Mouse (Mus musculus): ENCODE results near the gene Aadacl3. TPM values are rescaled to one million over a fixed set of nuclear protein-coding genes. Genes with fewer than 3 reads are reported as not detected.

Aadacl3 gene
- polyA plus RNA-seq, 1 experiment from 2014 or later: not detected

DNA sequence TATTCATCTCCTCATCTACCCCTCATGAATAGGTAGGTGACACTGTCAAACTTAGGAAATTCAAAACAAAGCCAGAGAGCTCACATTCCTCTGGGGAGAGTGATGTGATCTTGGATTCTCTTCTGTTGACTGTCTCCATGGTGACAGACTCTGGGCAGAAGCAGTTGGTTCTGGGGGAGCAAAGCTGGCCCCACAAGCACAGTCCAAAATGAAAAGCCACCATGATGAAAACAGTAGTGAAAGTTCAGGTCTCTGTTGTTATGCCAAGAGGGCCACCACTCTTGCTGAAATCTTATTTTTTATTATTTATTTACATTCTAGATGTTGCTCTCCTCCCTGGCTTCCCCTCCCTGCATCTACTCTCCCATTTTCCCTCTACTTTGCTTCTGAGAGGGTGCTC, 24.9 kb downstream of the Aadacl3 start, which contains the start of gene 1700012P22Rik:
TSS of gene 1700012P22Rik (minus strand) at position 101 of the 400 bp plus-strand sequence.
- Histone ChIP-seq H3K9me3 (ENCODE audit: control insufficient read depth, low read length) (peaks cover 3% of the 10 kb centered on the region; the same call in 1 of the 2 replicates), H3K9ac (ENCODE audit: low read length) (no peak within 1 kb of the TSS), H3K4me3 (ENCODE audit: low read depth, low read length) (no peak within 1 kb of the TSS), H3K4me1 (ENCODE audit: control insufficient read depth, insufficient read depth, low read length) (no peaks in the 10 kb centered on the region), H3K4me2 (ENCODE audit: low read depth) (no peak within 1 kb of the TSS), H3K36me3 (ENCODE audit: control insufficient read depth, insufficient read depth, low read length) (no peaks in the 10 kb centered on the region), H3K27ac (ENCODE audit: low read depth, low read length) (no peak within 1 kb of the TSS), H3K27me3 (ENCODE audit: control insufficient read depth, insufficient read depth, low read length) (no peaks in the 10 kb centered on the region)
- DNase-seq (ENCODE audit: low spot score) (no peak), ATAC-seq (ENCODE audit: insufficient read depth, low FRiP score, low TSS enrichment) (no peak)

DNA sequence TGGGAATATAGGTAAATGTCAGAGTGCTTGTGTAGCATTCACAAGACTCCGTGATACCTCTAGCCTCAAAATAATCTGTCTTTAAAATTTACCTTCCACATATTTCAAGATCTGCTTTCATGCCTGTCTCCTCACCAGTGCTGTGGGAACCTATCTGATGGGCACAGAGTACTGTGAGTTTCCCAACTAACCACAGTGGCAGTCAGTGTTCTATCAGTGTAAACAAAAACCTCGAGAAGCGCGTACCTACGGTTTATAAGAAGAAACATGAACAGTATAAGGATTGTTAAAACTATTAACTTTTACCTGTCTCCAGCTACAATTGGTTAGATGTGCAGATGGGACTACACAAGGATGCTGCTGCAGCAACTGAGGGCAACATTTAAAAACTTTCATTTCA, 30.3 kb downstream of the Aadacl3 start:
- Histone ChIP-seq H3K4me2 (ENCODE audit: low read depth) (no peak overlapping the region), H3K4me3 (ENCODE audit: low read depth, low read length) (no peak overlapping the region), H3K27ac (ENCODE audit: low read depth, low read length) (no peak overlapping the region), H3K27me3 (ENCODE audit: control insufficient read depth, insufficient read depth, low read length) (no peaks in the 10 kb centered on the region), H3K36me3 (ENCODE audit: control insufficient read depth, insufficient read depth, low read length) (no peaks in the 10 kb centered on the region), H3K9ac (ENCODE audit: low read length) (no peak overlapping the region), H3K4me1 (ENCODE audit: control insufficient read depth, insufficient read depth, low read length) (no peaks in the 10 kb centered on the region), H3K9me3 (ENCODE audit: control insufficient read depth, low read length) (no peaks in the 10 kb centered on the region)
- DNase-seq (ENCODE audit: low spot score) (no peak), ATAC-seq (ENCODE audit: insufficient read depth, low FRiP score, low TSS enrichment) (no peak)
- 91% methylated on average over 5 of the region's 5 CpGs for WGBS

DNA sequence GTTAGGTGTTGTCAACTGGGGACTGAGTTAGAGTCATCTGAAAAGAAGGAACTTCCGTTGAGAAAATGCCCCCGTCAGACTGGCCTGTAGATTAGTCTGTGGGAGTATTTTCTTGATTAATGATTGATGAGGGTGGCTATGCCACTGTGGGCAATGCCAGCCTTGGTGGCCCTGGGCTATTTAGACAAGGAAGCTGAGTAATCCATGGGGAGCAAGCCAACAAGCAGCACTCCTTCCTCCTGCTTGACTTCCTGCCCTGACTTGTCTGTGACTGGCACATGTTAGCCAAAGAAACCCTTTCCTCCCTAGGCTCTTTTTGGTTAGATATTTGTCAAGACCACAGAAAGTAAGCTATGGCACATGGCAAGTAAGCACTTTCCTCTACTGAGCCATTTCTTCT, 32.8 kb downstream of the Aadacl3 start:
- Histone ChIP-seq H3K27ac (ENCODE audit: low read depth, low read length) (no peak overlapping the region), H3K9me3 (ENCODE audit: control insufficient read depth, low read length) (no peaks in the 10 kb centered on the region), H3K4me2 (ENCODE audit: low read depth) (no peak overlapping the region), H3K36me3 (ENCODE audit: control insufficient read depth, insufficient read depth, low read length) (no peaks in the 10 kb centered on the region), H3K9ac (ENCODE audit: low read length) (no peak overlapping the region), H3K4me3 (ENCODE audit: low read depth, low read length) (no peak overlapping the region), H3K27me3 (ENCODE audit: control insufficient read depth, insufficient read depth, low read length) (no peaks in the 10 kb centered on the region), H3K4me1 (ENCODE audit: control insufficient read depth, insufficient read depth, low read length) (no peaks in the 10 kb centered on the region)
- 81% methylated on average over 2 of the region's 2 CpGs for WGBS
- DNase-seq (ENCODE audit: low spot score) (no peak), ATAC-seq (ENCODE audit: insufficient read depth, low FRiP score, low TSS enrichment) (no peak)

DNA sequence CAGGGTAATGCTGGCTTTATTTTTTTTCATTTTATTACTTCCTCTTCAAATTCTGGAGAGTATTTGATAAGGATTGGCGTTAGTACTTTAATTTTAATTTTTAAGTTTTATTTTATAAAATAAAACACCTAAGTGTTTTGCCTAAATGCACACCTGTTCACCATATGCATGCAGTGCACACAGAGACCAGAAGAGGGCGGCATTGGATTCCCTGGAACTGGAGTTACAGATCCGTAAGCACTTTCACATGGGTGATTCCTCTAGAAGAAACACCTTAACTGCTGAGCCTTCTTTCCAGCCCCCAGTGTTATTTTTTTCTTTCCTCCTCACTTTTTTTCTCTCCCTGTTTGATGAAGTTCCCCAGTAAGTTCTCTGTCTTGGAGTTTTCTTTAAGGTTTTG, 34.7 kb downstream of the Aadacl3 start:
- 21% methylated on average over 3 of the region's 3 CpGs for WGBS
- no peak overlapping the region for H3K9ac ChIP-seq (ENCODE audit: low read length)
- H3K27me3 ChIP-seq (ENCODE audit: control insufficient read depth, insufficient read depth, low read length): no peaks in the 10 kb centered on the region
- no peaks in the 10 kb centered on the region for H3K4me1 ChIP-seq (ENCODE audit: control insufficient read depth, insufficient read depth, low read length)
- no peak for ATAC-seq (ENCODE audit: insufficient read depth, low FRiP score, low TSS enrichment)
- H3K4me2 ChIP-seq (ENCODE audit: low read depth): no peak overlapping the region
- no peaks in the 10 kb centered on the region for H3K36me3 ChIP-seq (ENCODE audit: control insufficient read depth, insufficient read depth, low read length)
- H3K4me3 ChIP-seq (ENCODE audit: low read depth, low read length): no peak overlapping the region
- no peaks in the 10 kb centered on the region for H3K9me3 ChIP-seq (ENCODE audit: control insufficient read depth, low read length)
- no peak for DNase-seq (ENCODE audit: low spot score)
- H3K27ac ChIP-seq (ENCODE audit: low read depth, low read length): no peak overlapping the region

DNA sequence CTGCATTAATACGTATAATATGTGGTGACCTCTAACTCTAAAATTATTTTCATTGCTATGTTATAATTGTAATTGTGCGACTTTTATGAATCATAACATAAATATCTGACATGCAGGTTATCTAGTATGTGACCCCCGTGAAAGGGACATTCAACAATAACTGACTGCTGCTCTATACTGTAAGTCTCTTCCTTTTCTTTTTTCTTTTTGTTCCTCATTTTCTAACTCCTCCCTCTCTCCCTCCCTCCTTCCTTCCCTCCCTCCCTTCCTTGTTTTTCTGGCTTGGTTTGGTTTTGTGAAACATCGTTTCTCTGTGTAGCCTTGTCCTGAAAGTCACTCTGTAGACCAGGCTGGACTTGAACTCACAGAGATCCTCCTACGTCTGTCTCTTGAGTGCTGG, 39.0 kb downstream of the Aadacl3 start:
- ATAC-seq (ENCODE audit: insufficient read depth, low FRiP score, low TSS enrichment) (no peak), DNase-seq (ENCODE audit: low spot score) (no peak)
- Histone ChIP-seq H3K27me3 (ENCODE audit: control insufficient read depth, insufficient read depth, low read length) (no peaks in the 10 kb centered on the region), H3K9ac (ENCODE audit: low read length) (no peak overlapping the region), H3K4me1 (ENCODE audit: control insufficient read depth, insufficient read depth, low read length) (no peaks in the 10 kb centered on the region), H3K4me2 (ENCODE audit: low read depth) (no peak overlapping the region), H3K4me3 (ENCODE audit: low read depth, low read length) (no peak overlapping the region), H3K27ac (ENCODE audit: low read depth, low read length) (no peak overlapping the region), H3K36me3 (ENCODE audit: control insufficient read depth, insufficient read depth, low read length) (no peaks in the 10 kb centered on the region), H3K9me3 (ENCODE audit: control insufficient read depth, low read length) (no peaks in the 10 kb centered on the region; the same call in 1 of the 2 replicates)
- 78% methylated on average over 5 of the region's 5 CpGs for WGBS

DNA sequence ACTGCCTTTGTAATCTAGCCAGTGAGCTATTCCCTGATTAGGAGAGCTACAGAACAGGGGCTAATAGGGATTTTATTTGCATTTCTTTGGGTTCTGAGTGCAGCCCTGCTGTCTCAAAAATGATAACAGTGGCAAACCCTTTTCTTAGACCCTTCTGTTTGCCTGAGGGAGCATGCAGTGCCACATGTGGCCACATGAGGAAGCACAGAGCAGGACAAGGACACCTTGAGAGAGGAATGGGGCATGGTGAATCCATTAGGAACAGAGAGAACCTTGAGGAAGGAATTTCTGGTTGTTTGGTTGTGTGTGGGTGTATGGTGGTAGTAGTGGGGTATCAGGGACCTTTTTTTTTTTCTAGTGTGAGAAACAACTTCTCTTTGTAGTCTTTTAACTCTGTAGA, 42.9 kb downstream of the Aadacl3 start:
- Histone ChIP-seq H3K4me3 (ENCODE audit: low read depth, low read length) (no peak overlapping the region), H3K27me3 (ENCODE audit: control insufficient read depth, insufficient read depth, low read length) (no peaks in the 10 kb centered on the region), H3K4me2 (ENCODE audit: low read depth) (no peak overlapping the region), H3K36me3 (ENCODE audit: control insufficient read depth, insufficient read depth, low read length) (no peaks in the 10 kb centered on the region), H3K9ac (ENCODE audit: low read length) (no peak overlapping the region), H3K27ac (ENCODE audit: low read depth, low read length) (no peak overlapping the region), H3K9me3 (ENCODE audit: control insufficient read depth, low read length) (no peaks in the 10 kb centered on the region; the same call in 1 of the 2 replicates), H3K4me1 (ENCODE audit: control insufficient read depth, insufficient read depth, low read length) (no peaks in the 10 kb centered on the region)
- ATAC-seq (ENCODE audit: insufficient read depth, low FRiP score, low TSS enrichment): no peak
- no peak for DNase-seq (ENCODE audit: low spot score)

DNA sequence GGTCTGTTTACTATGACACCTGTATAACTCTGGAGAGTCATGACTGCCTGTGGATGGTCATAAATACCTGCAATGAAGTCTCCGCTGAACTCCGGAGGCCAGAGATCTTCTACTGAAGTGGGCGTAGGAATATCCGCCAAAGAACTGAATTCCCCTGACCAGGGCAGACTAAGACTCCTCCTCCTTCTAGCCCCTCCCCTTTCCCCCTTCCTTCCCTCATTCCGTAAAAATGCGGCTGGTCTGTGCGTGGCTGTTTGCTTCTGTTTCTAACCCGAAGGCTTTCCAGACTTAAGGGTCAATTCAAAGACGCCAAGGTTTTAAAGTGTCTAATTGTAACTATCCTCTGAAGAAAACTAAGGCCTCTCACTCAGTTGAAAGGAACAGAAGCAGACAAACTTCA, 55.3 kb downstream of the Aadacl3 start, which contains the start of gene Pramef12:
TSS of gene Pramef12 (minus strand) at position 175 of the 400 bp plus-strand sequence.
- ATAC-seq (ENCODE audit: insufficient read depth, low FRiP score, low TSS enrichment) (no peak), DNase-seq (ENCODE audit: low spot score) (no peak)
- H3K27ac ChIP-seq (ENCODE audit: low read depth, low read length): no peak within 1 kb of the TSS
- no peak within 1 kb of the TSS for H3K4me3 ChIP-seq (ENCODE audit: low read depth, low read length)
- H3K9ac ChIP-seq (ENCODE audit: low read length): no peak within 1 kb of the TSS
- no peak within 1 kb of the TSS for H3K4me2 ChIP-seq (ENCODE audit: low read depth)
- no peaks in the 10 kb centered on the region for H3K36me3 ChIP-seq (ENCODE audit: control insufficient read depth, insufficient read depth, low read length)
- H3K27me3 ChIP-seq (ENCODE audit: control insufficient read depth, insufficient read depth, low read length): no peaks in the 10 kb centered on the region
- no peaks in the 10 kb centered on the region for H3K4me1 ChIP-seq (ENCODE audit: control insufficient read depth, insufficient read depth, low read length)
- 77% methylated on average over 9 of the region's 9 CpGs for WGBS
- H3K9me3 ChIP-seq (ENCODE audit: control insufficient read depth, low read length): no peaks in the 10 kb centered on the region

DNA sequence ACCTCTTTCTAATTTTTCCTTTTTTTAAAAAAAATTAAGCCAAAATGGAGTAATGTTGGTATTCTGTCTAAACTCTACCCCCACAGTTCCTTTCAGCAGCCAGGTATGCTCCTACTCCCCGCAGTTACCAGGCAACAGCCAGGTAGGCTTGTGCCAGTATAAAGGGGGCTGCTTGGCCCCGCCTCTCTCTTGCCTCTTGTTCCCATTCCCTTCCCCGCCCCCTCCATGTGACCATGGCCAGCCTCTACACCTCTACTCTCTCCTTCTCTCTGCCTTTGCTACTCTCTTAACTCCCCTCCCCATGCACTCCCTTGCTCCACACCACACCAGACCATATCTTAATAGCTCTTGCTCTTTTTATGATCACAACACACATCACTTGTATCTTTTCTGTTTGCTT, 57.3 kb downstream of the Aadacl3 start:
- H3K4me2 ChIP-seq (ENCODE audit: low read depth): no peak overlapping the region
- ATAC-seq (ENCODE audit: insufficient read depth, low FRiP score, low TSS enrichment) (no peak), DNase-seq (ENCODE audit: low spot score) (no peak)
- H3K36me3 ChIP-seq (ENCODE audit: control insufficient read depth, insufficient read depth, low read length): no peaks in the 10 kb centered on the region
- no peak overlapping the region for H3K9ac ChIP-seq (ENCODE audit: low read length)
- 65% methylated on average over 3 of the region's 3 CpGs for WGBS
- H3K27ac ChIP-seq (ENCODE audit: low read depth, low read length): no peak overlapping the region
- H3K4me1 ChIP-seq (ENCODE audit: control insufficient read depth, insufficient read depth, low read length): no peaks in the 10 kb centered on the region
- no peaks in the 10 kb centered on the region for H3K27me3 ChIP-seq (ENCODE audit: control insufficient read depth, insufficient read depth, low read length)
- H3K4me3 ChIP-seq (ENCODE audit: low read depth, low read length): no peak overlapping the region
- no peaks in the 10 kb centered on the region for H3K9me3 ChIP-seq (ENCODE audit: control insufficient read depth, low read length)

DNA sequence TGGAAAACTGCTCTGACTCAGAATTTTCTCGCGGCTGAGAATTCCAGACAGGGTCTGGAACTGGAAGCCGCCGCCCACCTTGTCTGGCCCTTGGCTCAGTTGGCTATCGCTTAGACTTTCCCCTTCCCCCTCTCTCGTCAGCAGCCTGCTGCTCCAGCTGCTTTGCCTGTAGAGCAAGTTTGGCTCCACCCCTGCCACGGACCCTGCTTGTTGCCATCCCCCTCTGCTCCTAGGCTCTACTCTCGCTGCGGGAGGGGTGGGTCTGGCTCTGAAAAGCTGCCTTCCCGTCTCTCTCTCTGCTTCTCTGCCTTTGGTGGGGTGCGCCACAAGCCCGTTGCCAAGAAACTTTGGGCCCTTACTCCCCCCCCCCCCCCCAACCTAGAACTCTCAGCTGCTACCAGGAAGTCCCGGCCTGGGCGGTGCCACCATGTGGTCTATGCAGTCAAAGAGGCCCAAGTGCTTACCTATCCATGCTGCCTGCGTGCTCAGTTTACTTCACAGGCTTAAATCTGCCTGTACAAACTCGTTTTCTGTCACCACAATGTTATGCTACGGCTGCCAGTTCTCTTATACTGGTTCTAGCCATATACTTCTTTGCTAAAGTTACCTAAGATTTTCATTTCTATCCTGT, 59.0 kb downstream of the Aadacl3 start:
- Histone ChIP-seq H3K4me2 (ENCODE audit: low read depth) (peak overlapping the region; percentile 33), H3K27me3 (ENCODE audit: control insufficient read depth, insufficient read depth, low read length) (no peaks in the 10 kb centered on the region), H3K9ac (ENCODE audit: low read length) (no peak overlapping the region; the same call in 1 of the 2 replicates), H3K4me1 (ENCODE audit: control insufficient read depth, insufficient read depth, low read length) (no peaks in the 10 kb centered on the region), H3K9me3 (ENCODE audit: control insufficient read depth, low read length) (no peaks in the 10 kb centered on the region), H3K27ac (ENCODE audit: low read depth, low read length) (no peak overlapping the region), H3K36me3 (ENCODE audit: control insufficient read depth, insufficient read depth, low read length) (no peaks in the 10 kb centered on the region), H3K4me3 (ENCODE audit: low read depth, low read length) (peak overlapping the region; percentile 8; the same call in 1 of the 2 replicates)
- DNase-seq (ENCODE audit: low spot score) (peak; percentile 40), ATAC-seq (ENCODE audit: insufficient read depth, low FRiP score, low TSS enrichment) (no peak)
- 10% methylated on average over 16 of the region's 17 CpGs for WGBS
